Mouse (Mus musculus) CH12.LX (cell line): ENCODE results near the gene Rgs14. TPM values are rescaled to one million over a fixed set of nuclear protein-coding genes. Genes with fewer than 3 reads are reported as not detected.

Source experiments
- DNase-seq: peaks from one replicate; pipeline ENCODE4 v3.0.0-alpha.2; 2013; ENCODE audit errors: extremely low read depth
- H3K27ac ChIP-seq: 2 replicates; pipeline ENCODE4 v1.5.1; 2012; ENCODE audit warnings: low read depth, mild to moderate bottlenecking, control low read depth, moderate library complexity; ENCODE audit not compliant: insufficient read depth
- H3K27me3 ChIP-seq: replicated peaks from 2 replicates; pipeline ENCODE3; 2012; ENCODE audit warnings: inconsistent platforms
- H3K36me3 ChIP-seq, 2 experiments: replicated peaks in 1 of 2; 2 replicates each; pipeline versions ENCODE3 to v1.6.1; 2012; ENCODE audit warnings: inconsistent platforms in 1 of 2, low read length in 1 of 2, mild to moderate bottlenecking in 1 of 2, mixed read lengths in 1 of 2, moderate library complexity in 1 of 2; ENCODE audit not compliant: control insufficient read depth in 1 of 2, insufficient read depth in 1 of 2
- H3K4me1 ChIP-seq, 2 experiments: 2 replicates each; pipeline ENCODE4 v1.6.1; 2012; ENCODE audit warnings: inconsistent platforms in 1 of 2, moderate library complexity in 1 of 2; ENCODE audit not compliant: insufficient read depth in 2 of 2, control insufficient read depth in 1 of 2
- H3K4me2 ChIP-seq: 2 replicates; pipeline ENCODE4 v1.6.1; 2012; ENCODE audit warnings: low read depth, mild to moderate bottlenecking, control low read depth; ENCODE audit not compliant: poor library complexity, insufficient read depth, severe bottlenecking
- H3K4me3 ChIP-seq, 3 experiments: fragments of 150-350 bp in 1 of 3; sonication (generic) in 1 of 3; replicated peaks in 1 of 3; 2 replicates each; pipeline versions ENCODE3 to v1.5.1; 2011 to 2012; ENCODE audit warnings: low read depth in 2 of 3, low read length in 2 of 3, mild to moderate bottlenecking in 2 of 3, moderate library complexity in 2 of 3, control low read depth in 1 of 3, improper control_type of control experiment in 1 of 3, inconsistent platforms in 1 of 3, mixed read lengths in 1 of 3; ENCODE audit not compliant: poor library complexity in 1 of 3
- H3K79me2 ChIP-seq: replicated peaks from 2 replicates; pipeline ENCODE4 v1.6.1; 2012; ENCODE audit warnings: mild to moderate bottlenecking, moderate library complexity; ENCODE audit not compliant: control insufficient read depth, poor library complexity, insufficient read depth, severe bottlenecking; ENCODE audit errors: extremely low read depth
- H3K9ac ChIP-seq: 2 replicates; pipeline ENCODE4 v1.6.1; 2012; ENCODE audit warnings: low read depth, mild to moderate bottlenecking, control low read depth, moderate library complexity; ENCODE audit not compliant: insufficient read depth
- H3K9me3 ChIP-seq: replicated peaks from 2 replicates; pipeline ENCODE3; 2012; ENCODE audit warnings: low read length, inconsistent platforms, mixed read lengths
- CHD1 ChIP-seq: IDR thresholded peaks from 2 replicates; pipeline ENCODE4 v1.6.1; 2012; ENCODE audit warnings: low read depth, low read length, improper control_type of control experiment, inconsistent platforms
- CHD2 ChIP-seq: IDR thresholded peaks from 2 replicates; pipeline ENCODE4 v1.6.1; 2011; ENCODE audit warnings: low read length, improper control_type of control experiment
- ELF1 ChIP-seq: IDR thresholded peaks from 2 replicates; pipeline ENCODE4 v1.6.1; 2014; ENCODE audit warnings: low read depth, mild to moderate bottlenecking, inconsistent platforms, low read length, improper control_type of control experiment
- EP300 ChIP-seq: IDR thresholded peaks from 2 replicates; pipeline ENCODE4 v1.6.1; 2011; ENCODE audit warnings: low read length, improper control_type of control experiment
- ETS1 ChIP-seq: conservative IDR thresholded peaks from 2 replicates; pipeline ENCODE4 v1.6.1; 2012; ENCODE audit warnings: low read depth, mild to moderate bottlenecking, inconsistent platforms, low read length, improper control_type of control experiment, moderate library complexity
- GABPA ChIP-seq: IDR thresholded peaks from 2 replicates; pipeline ENCODE4 v1.6.1; 2012; ENCODE audit warnings: low read depth, low read length, improper control_type of control experiment, inconsistent platforms; ENCODE audit not compliant: insufficient replicate concordance
- HCFC1 ChIP-seq: IDR thresholded peaks from 2 replicates; pipeline ENCODE4 v1.6.1; 2012; ENCODE audit warnings: low read depth, mild to moderate bottlenecking, inconsistent platforms, low read length, improper control_type of control experiment
- IRF4 ChIP-seq: IDR thresholded peaks from 2 replicates; pipeline ENCODE4 v1.6.1; 2014; ENCODE audit warnings: low read depth, mild to moderate bottlenecking, inconsistent platforms, low read length, improper control_type of control experiment
- JUND ChIP-seq: conservative IDR thresholded peaks from 2 replicates; pipeline ENCODE4 v1.6.1; 2011; ENCODE audit warnings: low read depth, low read length, improper control_type of control experiment
- MAFK ChIP-seq: IDR thresholded peaks from 2 replicates; pipeline ENCODE4 v1.6.1; 2011; ENCODE audit warnings: low read length, improper control_type of control experiment; ENCODE audit not compliant: insufficient replicate concordance
- MAX ChIP-seq: IDR thresholded peaks from 2 replicates; pipeline ENCODE4 v1.6.1; 2011; ENCODE audit warnings: low read length, improper control_type of control experiment
- MAZ ChIP-seq: IDR thresholded peaks from 2 replicates; pipeline ENCODE4 v1.6.1; 2012; ENCODE audit warnings: low read depth, mild to moderate bottlenecking, inconsistent platforms, low read length, improper control_type of control experiment, moderate library complexity
- MEF2A ChIP-seq: IDR thresholded peaks from 2 replicates; pipeline ENCODE4 v1.6.1; 2014; ENCODE audit warnings: low read depth, mild to moderate bottlenecking, inconsistent platforms, low read length, improper control_type of control experiment, borderline replicate concordance
- MYC ChIP-seq: IDR thresholded peaks from 2 replicates; pipeline ENCODE4 v1.6.1; 2011; ENCODE audit warnings: low read depth, mild to moderate bottlenecking, improper control_type of control experiment, low read length
- NELFE ChIP-seq: IDR thresholded peaks from 2 replicates; pipeline ENCODE4 v1.6.1; 2011; ENCODE audit warnings: low read depth, low read length, improper control_type of control experiment
- PAX5 ChIP-seq: IDR thresholded peaks from 2 replicates; pipeline ENCODE4 v1.6.1; 2012; ENCODE audit warnings: low read length, inconsistent platforms, mixed read lengths
- POLR2A ChIP-seq: IDR thresholded peaks from 2 replicates; pipeline ENCODE4 v1.6.1; 2011; ENCODE audit warnings: low read depth, mild to moderate bottlenecking, improper control_type of control experiment, low read length
- POLR2AphosphoS2 ChIP-seq: IDR thresholded peaks from 2 replicates; pipeline ENCODE4 v1.6.1; 2011; ENCODE audit warnings: low read depth, low read length, improper control_type of control experiment
- RAD21 ChIP-seq: IDR thresholded peaks from 2 replicates; pipeline ENCODE4 v1.6.1; 2011; ENCODE audit warnings: low read depth, mild to moderate bottlenecking, low read length, improper control_type of control experiment, moderate library complexity
- SMC3 ChIP-seq: IDR thresholded peaks from 2 replicates; pipeline ENCODE4 v1.6.1; 2011; ENCODE audit warnings: low read depth, low read length, improper control_type of control experiment
- TBP ChIP-seq: conservative IDR thresholded peaks from 2 replicates; pipeline ENCODE4 v1.6.1; 2011; ENCODE audit warnings: low read depth, low read length, improper control_type of control experiment
- TCF12 ChIP-seq: IDR thresholded peaks from 2 replicates; pipeline ENCODE4 v1.6.1; 2014; ENCODE audit warnings: low read depth, mild to moderate bottlenecking, inconsistent platforms, low read length, improper control_type of control experiment
- UBTF ChIP-seq: IDR thresholded peaks from 2 replicates; pipeline ENCODE4 v1.6.1; 2012; ENCODE audit warnings: low read depth, mild to moderate bottlenecking, inconsistent platforms, low read length, improper control_type of control experiment, moderate library complexity
- USF1 ChIP-seq: IDR thresholded peaks from 2 replicates; pipeline ENCODE4 v1.6.1; 2014; ENCODE audit warnings: low read depth, mild to moderate bottlenecking, inconsistent platforms, low read length, improper control_type of control experiment
- ZC3H11A ChIP-seq: IDR thresholded peaks from 2 replicates; pipeline ENCODE4 v1.6.1; 2012; ENCODE audit warnings: low read depth, mild to moderate bottlenecking, inconsistent platforms, low read length, improper control_type of control experiment
- ZMIZ1 ChIP-seq: IDR thresholded peaks from 2 replicates; pipeline ENCODE4 v1.6.1; 2012; ENCODE audit warnings: low read depth, mild to moderate bottlenecking, inconsistent platforms, low read length, improper control_type of control experiment
- ZNF384 ChIP-seq: IDR thresholded peaks from 2 replicates; pipeline ENCODE4 v1.6.1; 2012; ENCODE audit warnings: low read depth, low read length, improper control_type of control experiment, inconsistent platforms
- dilution Hi-C: fragments of 300-500 bp; cut with MboI; formaldehyde crosslinking; loops from 2 replicates; pipeline ENCODE4 v1.14.3; 2020; ENCODE audit warnings: low sequenced_read_pairs; ENCODE audit not compliant: extremely low pct_unique_long_range_greater_than_20kb, extremely low pct_ligation_motif_present
- in situ Hi-C: fragments of 300-500 bp; cut with MboI; formaldehyde crosslinking; loops from 3 replicates; pipeline ENCODE4 v1.14.3; 2019; ENCODE audit warnings: low sequenced_read_pairs, low pct_ligation_motif_present, low pct_unique_long_range_greater_than_20kb, mixed read lengths
- polyA plus RNA-seq: library from polyadenylated mRNA; unstranded; fragments of >175 nt; gene quantifications from 2 replicates; pipeline ENCODE4 v1.2.1, GENCODE M21; 2012; ENCODE audit warnings: low read depth; ENCODE audit not compliant: insufficient read length
- total RNA-seq, 2 experiments: library from RNA; depleted of rRNA; stranded (reverse); fragments of 300-350 nt in 1 of 2; fragments of >200 nt in 1 of 2; gene quantifications; 2 replicates each; pipeline ENCODE4 v1.2.3; 2012 to 2014

Gene Rgs14
- total and polyA plus RNA-seq, 3 experiments = 6.3 to 8.0 (median 7.6) TPM

DNA sequence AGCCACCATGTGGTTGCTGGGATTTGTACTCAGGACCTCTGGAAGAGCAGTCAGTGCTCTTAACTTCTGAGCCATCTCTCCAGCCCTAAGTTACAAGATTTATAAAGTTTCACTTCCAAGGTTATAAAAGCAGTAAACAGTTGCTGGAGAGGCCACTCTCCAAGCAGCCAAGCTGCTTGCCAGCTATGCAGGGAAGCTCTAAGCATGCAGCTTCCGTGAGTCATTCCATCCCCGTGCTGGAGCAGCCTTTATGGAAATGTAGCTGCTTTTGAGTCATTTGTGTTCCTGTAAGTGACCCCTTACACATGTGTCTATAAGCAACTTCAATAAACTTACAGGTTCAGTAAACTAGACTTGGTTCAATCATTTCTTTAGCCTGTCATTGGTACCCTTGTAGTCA is 61.0 kb downstream of the Rgs14 start:
- H3K9ac ChIP-seq = no peak overlapping the region
- H3K36me3 ChIP-seq = no peaks in the 10 kb centered on the region
- dilution Hi-C loops = no loop called here
- no peak for TF ChIP-seq PAX5
- no peak for TF ChIP-seq RAD21
- TF ChIP-seq UBTF = no peak
- no peak for TF ChIP-seq IRF4
- no peak for TF ChIP-seq CHD1
- TF ChIP-seq TBP = no peak
- TF ChIP-seq ZMIZ1 = no peak
- TF ChIP-seq USF1 = no peak
- TF ChIP-seq, all 38 proteins: peak for 0
- DNase-seq = no peak
- in situ Hi-C loops = no loop called here
- Histone ChIP-seq H3K27ac (no peak overlapping the region), H3K4me2 (no peak overlapping the region), H3K79me2 (no peaks in the 10 kb centered on the region), H3K27me3 (no peaks in the 10 kb centered on the region), H3K9me3 (peaks cover 6% of the 10 kb centered on the region), H3K4me1 (peaks cover 13 to 40% of the 10 kb centered on the region in 2 experiments), H3K4me3 (no peak overlapping the region)

- Histone ChIP-seq H3K27ac (no peak overlapping the region), H3K4me3 (no peak overlapping the region), H3K27me3 (no peaks in the 10 kb centered on the region), H3K79me2 (no peaks in the 10 kb centered on the region), H3K9ac (0 out of 2 replicates have a peak overlapping the region, but pooled peaks have one; percentile 6), H3K9me3 (peaks cover 6% of the 10 kb centered on the region), H3K36me3 (no peaks in the 10 kb centered on the region), H3K4me2 (peak overlapping the region; percentile 82), H3K4me1 (peaks cover 13 to 36% of the 10 kb centered on the region in 2 experiments)
- in situ Hi-C loops = no loop called here
- peak; percentile 77 for DNase-seq
- TF ChIP-seq NELFE (0 out of 2 replicates have a peak, but pooled peaks have one; percentile 44), RAD21 (no peak), MAFK (no peak), MYC (no peak), GABPA (no peak), EP300 (peak; percentile 55), POLR2AphosphoS2 (no peak), TCF12 (0 out of 2 replicates have a peak, but pooled peaks have one; percentile 18), ZC3H11A (no peak), IRF4 (no peak), SMC3 (no peak), JUND (no peak), MEF2A (no peak), ETS1 (no peak), HCFC1 (no peak; the same call in 1 of the 2 replicates), CHD2 (no peak), USF1 (no peak), ELF1 (peak; percentile 72), MAZ (no peak), ZNF384 (no peak), TBP (peak; percentile 96), MAX (no peak), ZMIZ1 (peak; percentile 98), POLR2A (peak; percentile 43; the same call in 1 of the 2 replicates)
- dilution Hi-C loops = no loop called here
Measured at GRCm38 (mm10) chr13:55431889-55432685, 62.6 kb downstream of the Rgs14 start.
